Mouse (Mus musculus): Measurements from ENCODE around the gene Dpf3. TPM values are rescaled to one million over a fixed set of nuclear protein-coding genes. Genes with fewer than 3 reads are reported as not detected.

Dpf3 gene
- total RNA-seq, 2 experiments from 2014 or later, result 17.3 to 18.1 TPM

- intact Hi-C loops (cut with DNase I), result no loop called here
- no peak for DNase-seq
Measured at GRCm38 (mm10) chr12:83497959-83498358, 10.4 kb upstream of the Dpf3 start.

- no peak for DNase-seq
- intact Hi-C loops (cut with DNase I), result no loop called here
Measured at GRCm38 (mm10) chr12:83496736-83497135, 9.2 kb upstream of the Dpf3 start.

- intact Hi-C loops (cut with DNase I), result no loop called here
- no peak for DNase-seq
Measured at GRCm38 (mm10) chr12:83496336-83496735, 8.8 kb upstream of the Dpf3 start.

GRCm38 (mm10) chr12:83495961-83496282 is 8.4 kb upstream of the Dpf3 start:
- DNase-seq, result no peak
- intact Hi-C loops (cut with DNase I), result no loop called here

- no peak for DNase-seq
- intact Hi-C loops (cut with DNase I), result no loop called here
Measured at GRCm38 (mm10) chr12:83495248-83495960, 7.9 kb upstream of the Dpf3 start.

GRCm38 (mm10) chr12:83494196-83494595 is 6.7 kb upstream of the Dpf3 start:
- intact Hi-C loops (cut with DNase I), result no loop called here
- no peak for DNase-seq

- no peak for DNase-seq
- intact Hi-C loops (cut with DNase I), result no loop called here
Measured at GRCm38 (mm10) chr12:83492808-83493207, 5.3 kb upstream of the Dpf3 start.

- peak in 1 of 2 experiments; percentile 21 for DNase-seq
- intact Hi-C loops (cut with DNase I), result no loop called here
Measured at GRCm38 (mm10) chr12:83491609-83492008, 4.1 kb upstream of the Dpf3 start.

GRCm38 (mm10) chr12:83489748-83490147 is 2.2 kb upstream of the Dpf3 start:
- no peak for DNase-seq
- intact Hi-C loops (cut with DNase I), result loop anchor here (5.0 kb wide), 2 partner anchors 77 to 162 kb away; no protein-coding TSS in a partner anchor

- intact Hi-C loops (cut with DNase I), result loop anchor here (5.0 kb wide), 2 partner anchors 76 to 161 kb away; no protein-coding TSS in a partner anchor
- DNase-seq, result peak; percentile 50 to 61
Measured at GRCm38 (mm10) chr12:83488211-83488941, 860 bp upstream of the Dpf3 start.

GRCm38 (mm10) chr12:83486671-83487461 is 650 bp downstream of the Dpf3 start:
- intact Hi-C loops (cut with DNase I), result loop anchor here (2.0 to 5.0 kb wide), 3 partner anchors 75 to 160 kb away; no protein-coding TSS in a partner anchor
- peak; percentile 69 for DNase-seq

- DNase-seq, result peak; percentile 34 to 52
- intact Hi-C loops (cut with DNase I), result loop anchor here (2.0 to 5.0 kb wide), 3 partner anchors 74 to 159 kb away; no protein-coding TSS in a partner anchor
Measured at GRCm38 (mm10) chr12:83485911-83486670, 1.4 kb downstream of the Dpf3 start.

GRCm38 (mm10) chr12:83484855-83485745 is 2.4 kb downstream of the Dpf3 start:
- peak in 1 of 2 experiments; percentile 21 for DNase-seq
- intact Hi-C loops (cut with DNase I), result loop anchor here (5.0 kb wide), 2 partner anchors 73 to 158 kb away; no protein-coding TSS in a partner anchor

- intact Hi-C loops (cut with DNase I), result no loop called here
- peak; percentile 36 to 44 for DNase-seq
Measured at GRCm38 (mm10) chr12:83483653-83484052, 3.9 kb downstream of the Dpf3 start.

GRCm38 (mm10) chr12:83481439-83481838 is 6.1 kb downstream of the Dpf3 start:
- DNase-seq, result no peak
- intact Hi-C loops (cut with DNase I), result no loop called here

GRCm38 (mm10) chr12:83479818-83480401 is 7.6 kb downstream of the Dpf3 start:
- DNase-seq, result no peak
- intact Hi-C loops (cut with DNase I), result no loop called here

- intact Hi-C loops (cut with DNase I), result no loop called here
Measured at GRCm38 (mm10) chr12:83479140-83479539, 8.4 kb downstream of the Dpf3 start.

GRCm38 (mm10) chr12:83476277-83476676 is 11.2 kb downstream of the Dpf3 start:
- intact Hi-C loops (cut with DNase I), result no loop called here
- no peak for DNase-seq

More at GRCm38 (mm10) chr12:83479140-83479539, 8.4 kb downstream of the Dpf3 start:
- DNase-seq, result no peak

GRCm38 (mm10) chr12:83475419-83475818 is 12.1 kb downstream of the Dpf3 start:
- intact Hi-C loops (cut with DNase I), result no loop called here
- DNase-seq, result no peak

Data from heart, postnatal 10 days (tissue).